Mouse (Mus musculus) hindbrain, embryonic 10.5 days (tissue): ENCODE results near the gene Ubash3a. TPM values are rescaled to one million over a fixed set of nuclear protein-coding genes. Genes with fewer than 3 reads are reported as not detected.

Experiments used
- DNase-seq: peaks from one replicate; pipeline ENCODE4 v3.0.0-alpha.2; 2017; ENCODE audit warnings: low spot score
- H3K27ac ChIP-seq: fragments of 300-500 bp; sonication (generic); 2 replicates; pipeline ENCODE4 v1.5.1; 2016; ENCODE audit warnings: mild to moderate bottlenecking, moderate library complexity
- H3K27me3 ChIP-seq: fragments of 300-500 bp; sonication (generic); 2 replicates; pipeline ENCODE4 v1.6.1; 2016; ENCODE audit warnings: mild to moderate bottlenecking; ENCODE audit not compliant: poor library complexity, insufficient read depth, severe bottlenecking
- H3K36me3 ChIP-seq: fragments of 300-500 bp; sonication (generic); 2 replicates; pipeline ENCODE4 v1.6.1; 2016; ENCODE audit warnings: mild to moderate bottlenecking, moderate library complexity
- H3K4me1 ChIP-seq: fragments of 300-500 bp; sonication (generic); replicated peaks from 2 replicates; pipeline ENCODE4 v1.6.1; 2016; ENCODE audit warnings: mild to moderate bottlenecking
- H3K4me3 ChIP-seq: fragments of 300-500 bp; sonication (generic); 2 replicates; pipeline ENCODE4 v1.5.1; 2016; ENCODE audit warnings: mild to moderate bottlenecking, moderate library complexity
- H3K9me3 ChIP-seq: fragments of 300-500 bp; sonication (generic); 2 replicates; pipeline ENCODE4 v1.6.1; 2016; ENCODE audit warnings: mild to moderate bottlenecking, moderate library complexity
- WGBS: fragments of 180-500 bp; shearing (Covaris S2); methylation state at CpG from one replicate; pipeline ENCODE4 v1.1.7; 2016; 5-methylcytosine and 5-hydroxymethylcytosine counted together
- polyA plus RNA-seq: library from polyadenylated mRNA; unstranded; fragments of >200 nt; fragmentation: Nextera tagmentation; extraction: Ambion mirVana; gene quantifications from 2 replicates; pipeline ENCODE4 v1.2.1, GENCODE M21; 2016

The Ubash3a gene
- 0.14 and 0.61 TPM in 2 replicates for polyA plus RNA-seq

- Histone ChIP-seq H3K27ac (no peak within 1 kb of the TSS), H3K4me3 (no peak within 1 kb of the TSS), H3K9me3 (no peaks in the 10 kb centered on the region), H3K4me1 (no peaks in the 10 kb centered on the region), H3K27me3 (no peaks in the 10 kb centered on the region), H3K36me3 (no peaks in the 10 kb centered on the region)
- WGBS: 83% methylated on average over 12 of the region's 12 CpGs
- DNase-seq: no peak
Measured at GRCm38 (mm10) chr17:31207771-31208334, at the start of gene Ubash3a. TSS of gene Ubash3a (plus strand) at chr17:31207873.

GRCm38 (mm10) chr17:31157921-31158320, 49.8 kb upstream of the Ubash3a start:
- 77% methylated on average over 6 of the region's 6 CpGs for WGBS
- Histone ChIP-seq H3K27me3 (no peaks in the 10 kb centered on the region), H3K9me3 (no peaks in the 10 kb centered on the region), H3K4me3 (no peak overlapping the region), H3K27ac (no peak overlapping the region), H3K36me3 (no peaks in the 10 kb centered on the region), H3K4me1 (0 out of 2 replicates have a peak, but pooled peaks cover 2% of the 10 kb centered on the region)
- no peak for DNase-seq

GRCm38 (mm10) chr17:31160291-31160690, 47.4 kb upstream of the Ubash3a start:
- no peaks in the 10 kb centered on the region for H3K27me3 ChIP-seq
- no peak for DNase-seq
- H3K9me3 ChIP-seq: no peaks in the 10 kb centered on the region
- H3K27ac ChIP-seq: no peak overlapping the region
- H3K4me3 ChIP-seq: no peak overlapping the region
- no peaks in the 10 kb centered on the region for H3K36me3 ChIP-seq
- H3K4me1 ChIP-seq: 0 out of 2 replicates have a peak, but pooled peaks cover 2% of the 10 kb centered on the region
- 71% methylated on average over 4 of the region's 4 CpGs for WGBS

GRCm38 (mm10) chr17:31162607-31163006, 45.1 kb upstream of the Ubash3a start:
- H3K27ac ChIP-seq: no peak overlapping the region
- 88% methylated on average over 12 of the region's 12 CpGs for WGBS
- no peak for DNase-seq
- H3K4me3 ChIP-seq: no peak overlapping the region
- H3K4me1 ChIP-seq: 0 out of 2 replicates have a peak, but pooled peaks cover 2% of the 10 kb centered on the region
- H3K36me3 ChIP-seq: no peaks in the 10 kb centered on the region
- H3K9me3 ChIP-seq: no peaks in the 10 kb centered on the region
- H3K27me3 ChIP-seq: no peaks in the 10 kb centered on the region

- no peak for DNase-seq
- Histone ChIP-seq H3K27me3 (no peaks in the 10 kb centered on the region), H3K4me1 (0 out of 2 replicates have a peak, but pooled peaks cover 2% of the 10 kb centered on the region), H3K9me3 (no peaks in the 10 kb centered on the region), H3K36me3 (no peaks in the 10 kb centered on the region), H3K27ac (no peak overlapping the region), H3K4me3 (no peak overlapping the region)
- 80% methylated on average over 2 of the region's 2 CpGs for WGBS
Measured at GRCm38 (mm10) chr17:31163821-31164220, 43.9 kb upstream of the Ubash3a start.

GRCm38 (mm10) chr17:31165127-31165526, 42.5 kb upstream of the Ubash3a start, which contains the start of gene Tff1:
TSS of gene Tff1 (minus strand) at chr17:31165277.
- Histone ChIP-seq H3K27ac (no peak within 1 kb of the TSS), H3K27me3 (no peaks in the 10 kb centered on the region), H3K9me3 (no peaks in the 10 kb centered on the region), H3K4me1 (0 out of 2 replicates have a peak, but pooled peaks cover under 1% of the 10 kb centered on the region), H3K36me3 (no peaks in the 10 kb centered on the region), H3K4me3 (no peak within 1 kb of the TSS)
- WGBS: 91% methylated on average over 6 of the region's 6 CpGs
- no peak for DNase-seq

- H3K4me3 ChIP-seq: no peak overlapping the region
- 0 out of 2 replicates have a peak, but pooled peaks cover 4% of the 10 kb centered on the region for H3K4me1 ChIP-seq
- no peaks in the 10 kb centered on the region for H3K27me3 ChIP-seq
- no peak for DNase-seq
- 88% methylated on average over 5 of the region's 5 CpGs for WGBS
- no peaks in the 10 kb centered on the region for H3K9me3 ChIP-seq
- no peak overlapping the region for H3K27ac ChIP-seq
- H3K36me3 ChIP-seq: no peaks in the 10 kb centered on the region
Measured at GRCm38 (mm10) chr17:31169796-31170195, 37.9 kb upstream of the Ubash3a start.

GRCm38 (mm10) chr17:31176321-31176720, 31.4 kb upstream of the Ubash3a start:
- WGBS: 94% methylated on average over 4 of the region's 4 CpGs
- Histone ChIP-seq H3K4me3 (no peak overlapping the region), H3K9me3 (no peaks in the 10 kb centered on the region), H3K27me3 (no peaks in the 10 kb centered on the region), H3K27ac (no peak overlapping the region), H3K4me1 (0 out of 2 replicates have a peak, but pooled peaks cover 4% of the 10 kb centered on the region), H3K36me3 (no peaks in the 10 kb centered on the region)
- DNase-seq: no peak

GRCm38 (mm10) chr17:31181490-31181889, 26.2 kb upstream of the Ubash3a start:
- WGBS: 88% methylated on average over 4 of the region's 4 CpGs
- Histone ChIP-seq H3K4me1 (no peaks in the 10 kb centered on the region), H3K27me3 (no peaks in the 10 kb centered on the region), H3K9me3 (0 out of 2 replicates have a peak, but pooled peaks cover under 1% of the 10 kb centered on the region), H3K36me3 (no peaks in the 10 kb centered on the region), H3K4me3 (no peak overlapping the region), H3K27ac (no peak overlapping the region)
- DNase-seq: no peak

- 74% methylated on average over 12 of the region's 12 CpGs for WGBS
- Histone ChIP-seq H3K36me3 (no peaks in the 10 kb centered on the region), H3K4me3 (no peak overlapping the region), H3K27me3 (no peaks in the 10 kb centered on the region), H3K4me1 (no peaks in the 10 kb centered on the region), H3K27ac (no peak overlapping the region; the same call in 1 of the 2 replicates), H3K9me3 (0 out of 2 replicates have a peak, but pooled peaks cover 4% of the 10 kb centered on the region)
- no peak for DNase-seq
Measured at GRCm38 (mm10) chr17:31183180-31183974, 24.3 kb upstream of the Ubash3a start.

GRCm38 (mm10) chr17:31184269-31184990, 23.2 kb upstream of the Ubash3a start:
- Histone ChIP-seq H3K4me3 (no peak overlapping the region), H3K27me3 (no peaks in the 10 kb centered on the region), H3K27ac (no peak overlapping the region), H3K36me3 (no peaks in the 10 kb centered on the region), H3K9me3 (0 out of 2 replicates have a peak, but pooled peaks cover 4% of the 10 kb centered on the region), H3K4me1 (no peaks in the 10 kb centered on the region)
- no peak for DNase-seq
- 82% methylated on average over 12 of the region's 12 CpGs for WGBS

GRCm38 (mm10) chr17:31187370-31187769, 20.3 kb upstream of the Ubash3a start:
- H3K27ac ChIP-seq: no peak overlapping the region

More at GRCm38 (mm10) chr17:31187370-31187769, 20.3 kb upstream of the Ubash3a start:
- no peaks in the 10 kb centered on the region for H3K27me3 ChIP-seq
- DNase-seq: peak; percentile 65
- H3K9me3 ChIP-seq: 0 out of 2 replicates have a peak, but pooled peaks cover 4% of the 10 kb centered on the region
- peaks cover 8% of the 10 kb centered on the region; the same call in 1 of the 2 replicates for H3K4me1 ChIP-seq
- 29% methylated on average over 4 of the region's 4 CpGs for WGBS
- H3K4me3 ChIP-seq: no peak overlapping the region
- H3K36me3 ChIP-seq: no peaks in the 10 kb centered on the region
